Mouse (Mus musculus) cerebellum, postnatal 14 days (tissue): ENCODE results near the gene Tsga13.

ENCODE experiments used
- DNase-seq, 2 experiments: peaks; one replicate each; pipeline ENCODE4 v3.0.0; 2021; ENCODE audit warnings: mixed read lengths in 2 of 2

Tsga13 gene

DNA sequence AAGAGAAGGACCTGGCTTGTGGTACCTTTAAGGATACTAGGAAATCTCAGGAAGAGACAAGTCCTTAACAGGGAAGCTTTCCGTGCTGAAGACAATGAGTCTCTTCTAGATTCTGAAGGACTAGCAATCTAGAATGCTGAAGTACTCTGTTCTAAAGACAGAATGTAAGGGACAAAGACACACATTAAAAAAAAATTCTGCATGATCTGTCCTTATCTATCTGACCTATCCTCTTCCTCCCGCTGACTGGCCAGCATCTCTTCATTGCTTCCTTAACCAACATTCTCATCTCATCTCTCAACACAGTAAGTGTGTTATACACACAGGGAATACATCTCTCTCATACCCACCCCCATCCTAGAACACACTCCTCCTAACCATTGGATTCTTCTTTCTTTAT, at the start of gene Tsga13:
Tsga13 (minus strand) TSS at position 101 of the 400 bp plus-strand sequence.
- DNase-seq: no peak

- peak; percentile 27 to 44 for DNase-seq
These were observed 43.6 kb upstream of the Tsga13 start, which contains the start of gene Klf14 for GRCm38 (mm10) chr6:30958736-30959540. Klf14 (minus strand) TSS chr6:30959078.

GRCm38 (mm10) chr6:30957784-30958735, 42.7 kb upstream of the Tsga13 start:
- DNase-seq: peak; percentile 66 to 67

- DNase-seq: no peak
These were observed 23.9 kb upstream of the Tsga13 start for GRCm38 (mm10) chr6:30939264-30939663.

DNA sequence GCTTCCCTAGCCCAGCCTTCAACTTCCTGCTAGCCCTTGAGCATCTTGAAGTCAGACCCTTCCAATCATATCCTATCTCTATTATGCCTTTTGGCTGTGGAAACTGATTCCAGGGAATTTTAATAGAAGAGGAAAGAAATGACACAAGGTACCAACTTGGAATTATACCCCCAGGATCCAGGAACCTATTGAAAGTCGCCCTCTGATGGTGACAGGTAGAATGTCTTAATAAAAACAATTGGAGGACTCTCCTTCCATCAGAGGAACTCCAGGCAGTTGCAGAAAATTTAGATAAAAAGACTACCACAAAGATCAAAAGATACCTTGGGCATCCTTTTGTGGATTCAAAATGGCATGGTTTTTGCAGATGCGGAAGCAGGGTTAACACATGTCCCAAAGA, 7.4 kb upstream of the Tsga13 start:
- peak; percentile 8 to 11 for DNase-seq

DNA sequence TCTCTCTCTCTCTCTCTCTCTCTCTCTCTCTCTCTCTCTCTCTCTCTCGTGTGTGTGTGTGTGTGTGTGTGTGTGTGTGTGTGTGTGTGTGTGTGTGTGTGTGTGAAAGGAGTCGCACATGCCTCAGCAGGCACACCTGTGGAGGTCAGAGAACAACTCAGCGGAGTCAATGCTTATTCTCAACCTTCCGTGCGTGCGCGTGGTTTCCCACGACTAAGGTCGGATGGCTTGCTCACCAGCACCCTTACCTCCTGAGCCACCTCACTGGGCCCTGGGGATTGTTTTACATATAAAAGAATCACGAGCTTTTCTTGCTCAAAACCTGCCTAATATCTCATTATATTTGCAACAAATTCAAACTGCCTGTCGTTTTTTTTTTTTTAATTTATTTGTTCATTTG, 6.5 kb upstream of the Tsga13 start:
- DNase-seq: peak; percentile 19 to 27

DNA sequence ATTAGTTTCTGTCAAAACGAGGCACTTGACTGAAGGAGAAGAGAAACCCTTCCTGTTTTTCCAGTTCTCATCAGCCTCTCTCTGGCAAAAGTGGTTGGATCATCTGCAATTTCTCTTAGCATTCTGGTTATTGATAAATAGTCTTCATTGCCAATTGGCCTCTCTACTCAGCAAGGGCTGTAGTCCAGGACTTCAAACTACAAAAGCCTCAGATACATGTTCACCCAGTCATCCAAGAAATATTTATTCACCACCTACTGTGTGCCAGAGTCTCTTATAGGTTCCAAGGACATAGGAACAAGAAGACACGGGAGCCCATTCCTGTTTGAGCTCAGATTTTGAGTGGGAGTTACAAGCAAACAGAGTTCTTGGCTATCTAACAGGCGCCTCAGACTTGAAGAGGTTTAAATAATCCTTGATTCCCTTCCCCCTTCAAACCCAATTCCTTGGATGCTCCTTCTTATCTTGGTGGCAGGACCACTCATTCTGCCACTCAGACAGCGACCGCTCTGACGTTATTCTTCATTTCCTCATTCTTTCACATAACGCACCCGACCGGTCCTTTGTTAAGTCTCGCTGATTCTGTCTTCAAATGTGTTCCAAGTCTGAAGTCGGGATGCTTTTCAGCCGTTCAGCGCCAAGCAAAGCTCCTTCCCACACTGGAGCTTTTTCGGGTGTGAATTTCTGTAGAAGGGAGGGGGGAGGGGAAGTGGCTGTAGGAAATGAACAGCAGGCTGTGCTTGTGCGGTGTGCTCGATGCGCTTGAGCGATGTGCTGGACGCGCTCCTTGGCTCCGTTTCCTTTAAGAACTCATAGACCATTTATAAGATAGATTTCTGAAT, 5.7 kb upstream of the Tsga13 start:
- DNase-seq: peak; percentile 47 to 63

- no peak for DNase-seq
These were observed 7.4 kb downstream of the Tsga13 start for GRCm38 (mm10) chr6:30907970-30908369.

GRCm38 (mm10) chr6:30904911-30905310, 10.5 kb downstream of the Tsga13 start:
- no peak for DNase-seq

DNA sequence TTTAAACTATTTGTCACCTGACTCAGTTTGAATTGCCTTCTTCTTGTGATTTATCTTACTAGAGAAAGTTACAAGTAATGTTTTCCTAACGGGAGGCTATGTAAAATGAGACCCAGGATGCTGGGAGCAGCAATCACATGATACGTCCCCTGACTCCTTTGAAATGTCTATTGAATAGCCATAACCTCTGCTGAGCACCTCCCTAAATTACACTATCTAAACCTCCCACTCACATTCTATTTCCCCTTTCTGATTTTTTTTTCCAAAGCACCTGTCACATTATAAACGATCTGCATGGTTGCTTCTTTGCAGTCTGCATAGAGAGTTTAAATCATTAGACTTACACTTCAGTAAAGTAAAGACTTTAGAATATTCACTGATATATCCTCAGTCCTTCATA, 11.3 kb downstream of the Tsga13 start:
- DNase-seq: no peak

GRCm38 (mm10) chr6:30897520-30897919, 17.9 kb downstream of the Tsga13 start:
- no peak for DNase-seq

DNA sequence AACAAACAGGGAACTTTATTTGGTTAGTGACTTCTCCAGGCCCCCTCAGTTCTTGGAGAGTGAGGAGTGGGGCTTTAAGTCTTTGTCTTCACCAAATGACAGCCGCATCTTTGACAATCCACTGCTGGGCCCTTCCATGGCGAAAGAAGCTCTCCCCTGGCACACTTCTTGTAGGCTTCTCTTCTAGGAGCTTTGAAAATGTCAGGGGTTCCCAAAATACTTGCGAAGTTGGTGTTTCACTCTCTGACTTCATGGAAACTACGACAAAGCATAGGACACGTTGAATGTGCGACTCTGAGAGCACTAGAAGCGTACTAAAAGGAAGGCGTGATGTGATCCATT, 18.4 kb downstream of the Tsga13 start:
- DNase-seq: no peak

GRCm38 (mm10) chr6:30896195-30896985, 19.0 kb downstream of the Tsga13 start, which contains the start of gene Copg2:
Copg2 (minus strand) TSS chr6:30896794.
- DNase-seq: peak; percentile 93 to 96

GRCm38 (mm10) chr6:30895819-30896194, 19.6 kb downstream of the Tsga13 start:
- peak in 1 of 2 experiments; percentile 44 for DNase-seq

DNA sequence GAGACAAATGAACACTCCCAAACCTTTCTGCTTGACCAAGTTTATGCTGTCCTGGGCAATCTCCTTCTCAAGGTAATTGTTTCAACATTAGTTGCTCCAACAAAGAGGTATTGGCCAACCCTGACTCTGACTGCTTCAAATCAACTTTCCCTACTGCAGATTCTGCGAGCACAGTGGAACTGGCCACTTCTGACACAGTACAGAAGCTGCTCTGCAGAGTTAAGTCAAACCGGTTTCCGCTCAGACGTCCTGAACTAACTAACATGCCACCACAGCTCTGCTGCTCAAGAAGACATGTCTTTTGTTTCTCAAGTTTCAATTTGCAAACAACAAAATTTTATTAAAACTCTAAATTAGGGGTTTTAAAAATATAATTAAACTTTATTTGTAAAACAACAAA, 22.3 kb downstream of the Tsga13 start:
- DNase-seq: no peak

DNA sequence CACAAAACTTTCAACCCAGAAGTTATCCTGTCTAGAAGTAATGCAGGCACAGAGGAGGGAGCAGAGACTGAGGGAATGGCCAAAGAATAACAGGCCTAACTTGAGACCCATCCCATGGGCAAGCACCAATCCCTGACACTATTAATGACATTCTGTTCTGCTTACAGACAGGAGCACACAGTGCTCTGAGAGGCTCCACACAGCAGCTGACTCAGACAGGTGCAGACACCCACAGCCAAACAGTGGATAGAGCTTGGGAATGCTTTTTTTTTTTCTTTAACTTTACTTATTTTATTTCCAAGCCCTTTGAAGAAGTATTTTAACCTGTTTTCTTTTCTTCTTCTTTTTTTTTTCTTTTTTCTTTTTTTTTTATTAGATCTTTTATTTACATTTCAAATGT, 23.6 kb downstream of the Tsga13 start:
- no peak for DNase-seq

DNA sequence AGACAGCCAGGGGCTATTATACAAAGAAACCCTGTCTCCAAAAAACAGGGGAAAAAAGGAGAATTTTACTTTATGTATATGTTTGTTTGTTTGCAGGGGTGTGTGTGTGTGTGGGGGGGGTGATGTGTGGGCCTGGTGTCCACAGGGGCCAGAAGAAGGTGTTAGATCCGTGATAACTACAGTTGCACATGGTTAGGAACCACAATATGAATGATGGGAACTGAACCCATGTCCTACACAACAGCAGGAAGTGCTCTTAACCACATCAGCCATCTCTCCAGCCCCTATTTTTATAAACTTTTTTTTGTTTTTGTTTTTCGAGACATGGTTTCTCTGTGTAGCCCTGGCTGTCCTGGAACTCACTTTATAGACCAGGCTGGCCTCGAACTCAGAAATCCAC, 30.5 kb downstream of the Tsga13 start:
- no peak for DNase-seq

- DNase-seq: peak; percentile 74 to 81
These were observed 31.9 kb downstream of the Tsga13 start for GRCm38 (mm10) chr6:30883491-30883890.

GRCm38 (mm10) chr6:30876661-30877060, 38.7 kb downstream of the Tsga13 start:
- DNase-seq: no peak

- no peak for DNase-seq
These were observed 48.9 kb downstream of the Tsga13 start for GRCm38 (mm10) chr6:30866501-30866900.

- no peak for DNase-seq
These were observed 50.2 kb downstream of the Tsga13 start for GRCm38 (mm10) chr6:30865031-30865678.
